Mouse (Mus musculus): Measurements from ENCODE around the gene Prkag2. TPM values are rescaled to one million over a fixed set of nuclear protein-coding genes. Genes with fewer than 3 reads are reported as not detected.

The Prkag2 gene
- polyA plus RNA-seq, 1 experiment = not detected

GRCm38 (mm10) chr5:24908141-24908819, 192.2 kb downstream of the Prkag2 start:
- no peak for TF ChIP-seq GATA1 (IDR thresholded peaks at IDR 0.05; ENCODE audit: low read length)

GRCm38 (mm10) chr5:24907737-24908136, 192.7 kb downstream of the Prkag2 start:
- no peak for TF ChIP-seq GATA1 (IDR thresholded peaks at IDR 0.05; ENCODE audit: low read length)

- no peak for TF ChIP-seq GATA1 (IDR thresholded peaks at IDR 0.05; ENCODE audit: low read length)
Measured at GRCm38 (mm10) chr5:24906844-24907243, 193.6 kb downstream of the Prkag2 start.

- TF ChIP-seq GATA1 (IDR thresholded peaks at IDR 0.05; ENCODE audit: low read length) = no peak
Measured at GRCm38 (mm10) chr5:24904941-24905340, 195.5 kb downstream of the Prkag2 start.

- TF ChIP-seq GATA1 (IDR thresholded peaks at IDR 0.05; ENCODE audit: low read length) = no peak
Measured at GRCm38 (mm10) chr5:24904423-24904822, 196.0 kb downstream of the Prkag2 start.

GRCm38 (mm10) chr5:24904001-24904400, 196.4 kb downstream of the Prkag2 start:
- no peak for TF ChIP-seq GATA1 (IDR thresholded peaks at IDR 0.05; ENCODE audit: low read length)

- no peak for TF ChIP-seq GATA1 (IDR thresholded peaks at IDR 0.05; ENCODE audit: low read length)
Measured at GRCm38 (mm10) chr5:24902835-24903234, 197.6 kb downstream of the Prkag2 start.

- no peak for TF ChIP-seq GATA1 (IDR thresholded peaks at IDR 0.05; ENCODE audit: low read length)
Measured at GRCm38 (mm10) chr5:24895606-24896005, 204.8 kb downstream of the Prkag2 start.

GRCm38 (mm10) chr5:24894814-24895213, 205.6 kb downstream of the Prkag2 start:
- no peak for TF ChIP-seq GATA1 (IDR thresholded peaks at IDR 0.05; ENCODE audit: low read length)

GRCm38 (mm10) chr5:24892461-24892860, 208.0 kb downstream of the Prkag2 start:
- TF ChIP-seq GATA1 (IDR thresholded peaks at IDR 0.05; ENCODE audit: low read length) = no peak

- TF ChIP-seq GATA1 (IDR thresholded peaks at IDR 0.05; ENCODE audit: low read length) = no peak
Measured at GRCm38 (mm10) chr5:24889860-24890259, 210.6 kb downstream of the Prkag2 start.

- TF ChIP-seq GATA1 (IDR thresholded peaks at IDR 0.05; ENCODE audit: low read length) = no peak
Measured at GRCm38 (mm10) chr5:24888874-24889591, 211.4 kb downstream of the Prkag2 start.

GRCm38 (mm10) chr5:24887271-24887670, 213.2 kb downstream of the Prkag2 start:
- TF ChIP-seq GATA1 (IDR thresholded peaks at IDR 0.05; ENCODE audit: low read length) = no peak

- TF ChIP-seq GATA1 (IDR thresholded peaks at IDR 0.05; ENCODE audit: low read length) = no peak
Measured at GRCm38 (mm10) chr5:24878713-24879112, 221.7 kb downstream of the Prkag2 start.

GRCm38 (mm10) chr5:24877836-24878624, 222.4 kb downstream of the Prkag2 start:
- TF ChIP-seq GATA1 (IDR thresholded peaks at IDR 0.05; ENCODE audit: low read length) = no peak

GRCm38 (mm10) chr5:24876653-24877052, 223.8 kb downstream of the Prkag2 start:
- no peak for TF ChIP-seq GATA1 (IDR thresholded peaks at IDR 0.05; ENCODE audit: low read length)

All from G1E-ER4 (cell line).